Mouse (Mus musculus) ES-Bruce4 (cell line): ENCODE results near the gene Nid2.

Experiments
- CTCF ChIP-seq: IDR thresholded peaks from one replicate; pipeline ENCODE4 v1.8.1; 2011; ENCODE audit warnings: low read depth, low read length
- EP300 ChIP-seq: IDR thresholded peaks from 2 replicates; pipeline ENCODE4 v1.6.1; 2011; ENCODE audit warnings: low read depth, low read length; ENCODE audit not compliant: insufficient read depth
- POLR2A ChIP-seq: IDR thresholded peaks from one replicate; pipeline ENCODE4 v1.8.1; 2011; ENCODE audit warnings: low read length; ENCODE audit not compliant: insufficient read depth

DNA sequence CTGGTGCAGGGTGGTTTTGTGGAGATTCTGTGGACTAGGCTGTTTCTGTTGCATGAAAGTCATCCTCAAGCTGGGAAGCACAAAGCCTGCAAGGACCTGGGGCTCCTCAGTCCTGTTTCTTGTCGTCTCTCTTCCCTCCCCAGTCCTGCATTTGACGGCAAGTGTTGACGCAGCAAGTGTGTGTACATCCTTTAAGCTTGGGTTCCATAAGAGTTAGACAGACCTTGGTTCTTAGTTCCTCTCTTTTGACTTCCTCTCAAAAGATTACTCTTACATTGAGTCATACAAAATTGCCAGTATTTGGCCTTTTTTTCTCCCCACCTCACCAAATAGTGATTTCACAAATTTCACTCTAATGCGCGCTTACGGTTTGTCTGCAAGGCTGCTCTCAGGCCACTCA is 26.3 kb downstream of the Nid2 start:
- TF ChIP-seq EP300 (no peak), CTCF (no peak), POLR2A (no peak)
